Mouse (Mus musculus) small intestine, adult 2 months (tissue): ENCODE results near the gene Aqp11. TPM values are rescaled to one million over a fixed set of nuclear protein-coding genes. Genes with fewer than 3 reads are reported as not detected.

Experiments
- H3K27ac ChIP-seq: fragments of 200-500 bp; 2 replicates; pipeline ENCODE4 v1.5.1; 2012; ENCODE audit warnings: low read depth, low read length, control low read depth, inconsistent platforms; ENCODE audit not compliant: insufficient read depth
- H3K27me3 ChIP-seq: fragments of 200-500 bp; 2 replicates; pipeline ENCODE4 v1.6.1; 2012; ENCODE audit warnings: mild to moderate bottlenecking, moderate library complexity, low read length, inconsistent platforms; ENCODE audit not compliant: control insufficient read depth, insufficient read depth
- H3K36me3 ChIP-seq: fragments of 200-500 bp; 2 replicates; pipeline ENCODE4 v1.6.1; 2012; ENCODE audit warnings: mild to moderate bottlenecking, low read length, control low read depth, inconsistent platforms; ENCODE audit not compliant: control insufficient read depth, insufficient read depth
- H3K4me1 ChIP-seq: fragments of 200-500 bp; 2 replicates; pipeline ENCODE4 v1.6.1; 2012; ENCODE audit warnings: low read length, inconsistent platforms, mixed read lengths; ENCODE audit not compliant: control insufficient read depth, insufficient read depth, insufficient read length
- H3K4me3 ChIP-seq: fragments of 200-500 bp; 2 replicates; pipeline ENCODE4 v1.5.1; 2012; ENCODE audit warnings: low read depth, mild to moderate bottlenecking, control low read depth, inconsistent platforms, low read length, moderate library complexity
- CTCF ChIP-seq: fragments of 200-500 bp; IDR thresholded peaks from 2 replicates; pipeline ENCODE4 v1.5.1; 2012; ENCODE audit warnings: low read depth, mild to moderate bottlenecking, control low read depth, inconsistent platforms, low read length, moderate library complexity, mixed read lengths; ENCODE audit not compliant: insufficient replicate concordance, insufficient read length; ENCODE audit errors: extremely low read depth
- POLR2A ChIP-seq: fragments of 200-500 bp; IDR thresholded peaks from 2 replicates; pipeline ENCODE4 v1.6.1; 2012; ENCODE audit warnings: low read depth, mild to moderate bottlenecking, control low read depth, inconsistent platforms, low read length, moderate library complexity
- WGBS: fragments of 180-500 bp; shearing (Covaris S2); methylation state at CpG from one replicate; pipeline ENCODE4 v1.1.7; 2018; 5-methylcytosine and 5-hydroxymethylcytosine counted together
- polyA plus RNA-seq: library from polyadenylated mRNA; depleted of rRNA; stranded (reverse); fragments of >200 nt; gene quantifications from 2 replicates; pipeline ENCODE4 v1.2.3, GENCODE M21; 2012

Gene Aqp11
- polyA plus RNA-seq, 1 experiment, result 88.3 TPM

DNA sequence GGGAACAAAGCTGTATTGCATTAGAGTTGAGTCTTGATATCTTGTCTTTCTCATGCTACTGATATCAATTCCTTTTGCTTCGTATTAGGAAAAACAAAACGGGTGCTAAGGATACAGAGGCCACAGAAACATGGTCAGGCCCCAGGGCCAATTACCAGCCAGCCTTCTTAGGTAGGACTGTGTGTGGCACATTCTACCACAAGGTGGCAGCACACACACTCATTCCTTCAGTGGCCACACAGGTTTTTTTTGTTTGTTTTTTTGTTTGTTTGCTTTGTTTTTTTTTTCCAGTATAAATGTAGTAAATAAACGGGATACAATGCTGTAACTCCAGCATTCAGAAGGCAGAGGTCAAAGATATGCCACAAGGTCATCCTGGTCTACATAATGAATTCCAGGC is 7.2 kb upstream of the Aqp11 start:
- H3K4me1 ChIP-seq, result peaks cover 19% of the 10 kb centered on the region
- 8% methylated on average over 3 of the region's 3 CpGs for WGBS

DNA sequence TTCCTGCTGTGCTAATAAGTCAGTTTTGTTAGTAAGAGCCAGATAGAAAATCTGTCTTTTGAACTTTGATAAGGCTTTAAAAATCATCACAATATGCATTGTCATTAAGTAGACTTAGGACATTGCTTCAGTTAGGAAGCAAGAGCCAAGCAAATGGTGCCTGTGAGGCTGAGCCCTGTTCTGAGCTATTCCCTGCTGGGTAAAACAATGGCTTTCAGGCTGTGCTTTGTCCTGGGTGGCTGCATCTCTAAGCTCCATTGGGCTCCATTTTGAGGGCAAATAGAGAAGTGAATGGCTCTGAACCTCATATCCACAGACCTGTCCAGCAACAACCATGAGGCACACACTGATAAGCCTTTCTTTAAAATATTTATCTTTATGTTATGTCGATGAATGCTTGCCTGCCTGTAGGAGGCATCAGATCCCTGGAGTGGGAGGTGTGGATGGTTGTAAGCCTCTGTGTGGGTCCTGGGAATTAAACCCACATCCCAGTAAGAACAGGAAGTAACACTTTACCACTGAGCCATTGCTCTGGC is 3.7 kb upstream of the Aqp11 start:
- peaks cover 13% of the 10 kb centered on the region for H3K4me1 ChIP-seq
- no peaks in the 10 kb centered on the region for H3K27me3 ChIP-seq
- H3K36me3 ChIP-seq, result no peaks in the 10 kb centered on the region
- WGBS, result 30% methylated on average over 1 of the region's 1 CpGs
- no peak overlapping the region for H3K4me3 ChIP-seq
- no peak overlapping the region for H3K27ac ChIP-seq
- no peak for TF ChIP-seq CTCF
- no peak for TF ChIP-seq POLR2A

More for the DNA sequence above, 7.2 kb upstream of the Aqp11 start:
- Histone ChIP-seq H3K27me3 (no peaks in the 10 kb centered on the region), H3K36me3 (no peaks in the 10 kb centered on the region), H3K27ac (no peak overlapping the region), H3K4me3 (no peak overlapping the region)
- TF ChIP-seq CTCF (peak; percentile 60; the same call in 1 of the 2 replicates), POLR2A (no peak)

DNA sequence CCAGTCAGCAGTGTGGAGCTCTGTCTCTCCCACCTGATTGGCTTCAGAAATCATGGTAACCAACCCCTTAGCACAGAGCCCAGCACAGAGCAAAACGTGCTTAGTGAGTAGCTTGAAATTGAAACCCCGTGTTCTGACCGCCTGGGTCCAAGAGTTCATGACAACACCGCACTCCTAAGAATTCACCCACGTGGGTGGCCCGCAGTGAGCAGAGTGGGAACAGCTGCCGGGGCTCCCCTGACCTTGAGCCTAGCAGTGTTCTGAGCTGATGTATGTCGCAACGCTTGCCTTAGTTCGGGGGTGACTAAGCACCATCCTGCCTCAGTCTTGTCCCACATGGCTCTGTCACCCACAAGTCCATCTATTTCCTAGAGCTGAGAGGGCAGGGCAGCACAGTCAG is 2.9 kb upstream of the Aqp11 start:
- no peaks in the 10 kb centered on the region for H3K27me3 ChIP-seq
- H3K4me3 ChIP-seq, result no peak overlapping the region
- 17% methylated on average over 10 of the region's 10 CpGs for WGBS
- TF ChIP-seq POLR2A (peak; percentile 10; the same call in 1 of the 2 replicates), CTCF (no peak)
- H3K36me3 ChIP-seq, result no peaks in the 10 kb centered on the region
- H3K4me1 ChIP-seq, result peaks cover 13% of the 10 kb centered on the region
- H3K27ac ChIP-seq, result peak overlapping the region; percentile 47

DNA sequence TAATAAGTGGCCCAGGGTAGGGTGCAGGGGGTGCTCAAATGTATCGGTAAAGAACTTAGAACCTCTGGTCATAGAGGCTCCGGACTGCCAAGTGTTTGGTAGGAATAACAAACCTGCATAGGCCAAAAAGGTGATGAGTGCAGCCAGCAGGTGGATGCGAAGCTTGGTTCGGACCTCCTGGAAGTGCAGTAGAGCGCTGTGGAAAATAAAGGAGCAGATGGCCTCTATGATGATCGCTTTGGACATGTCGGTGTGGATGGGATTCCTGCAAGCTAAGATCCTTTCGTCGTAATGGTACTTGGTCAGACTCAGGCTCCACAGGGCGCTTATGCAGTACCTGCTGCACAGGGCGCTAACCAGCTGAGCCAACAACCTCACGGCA is 842 bp downstream of the Aqp11 start:
- 7% methylated on average over 12 of the region's 12 CpGs for WGBS
- Histone ChIP-seq H3K27ac (peak overlapping the region; percentile 76), H3K27me3 (no peaks in the 10 kb centered on the region)

DNA sequence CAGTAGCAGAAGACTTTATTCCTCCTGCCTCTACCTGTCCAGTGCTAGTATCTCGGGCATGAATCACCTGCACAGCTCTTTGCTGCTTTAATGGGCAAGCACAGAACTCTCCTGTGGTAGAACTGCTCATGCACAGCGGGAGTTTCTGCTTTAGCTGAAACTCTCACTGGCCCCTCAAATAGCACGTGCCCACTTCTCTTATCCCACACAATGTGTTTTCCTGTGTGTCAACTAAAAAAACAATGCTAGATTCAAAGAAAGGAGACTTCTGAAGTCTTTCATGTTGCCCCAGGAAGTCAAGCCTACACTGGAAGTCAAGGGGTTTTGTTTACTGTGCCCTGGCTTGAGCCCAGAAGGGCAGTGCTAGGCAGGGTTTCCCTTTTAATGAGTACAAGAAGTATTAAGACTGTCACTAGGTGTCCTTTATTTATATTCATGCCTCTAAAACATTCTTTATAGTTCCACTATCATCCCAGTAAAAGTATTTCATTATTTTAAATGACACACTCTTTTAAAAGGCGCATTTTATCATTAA is 2.1 kb downstream of the Aqp11 start:
- Histone ChIP-seq H3K4me3 (peak overlapping the region; percentile 36; the same call in 1 of the 2 replicates), H3K27me3 (no peaks in the 10 kb centered on the region), H3K27ac (peak overlapping the region; percentile 50; the same call in 1 of the 2 replicates), H3K4me1 (peaks cover 8% of the 10 kb centered on the region), H3K36me3 (no peaks in the 10 kb centered on the region)
- TF ChIP-seq POLR2A (no peak), CTCF (no peak)
- WGBS, result 34% methylated on average over 4 of the region's 4 CpGs

More for the DNA sequence above, 842 bp downstream of the Aqp11 start:
- Histone ChIP-seq H3K4me3 (peak overlapping the region; percentile 74), H3K4me1 (peaks cover 13% of the 10 kb centered on the region), H3K36me3 (no peaks in the 10 kb centered on the region)
- TF ChIP-seq CTCF (no peak), POLR2A (no peak)

DNA sequence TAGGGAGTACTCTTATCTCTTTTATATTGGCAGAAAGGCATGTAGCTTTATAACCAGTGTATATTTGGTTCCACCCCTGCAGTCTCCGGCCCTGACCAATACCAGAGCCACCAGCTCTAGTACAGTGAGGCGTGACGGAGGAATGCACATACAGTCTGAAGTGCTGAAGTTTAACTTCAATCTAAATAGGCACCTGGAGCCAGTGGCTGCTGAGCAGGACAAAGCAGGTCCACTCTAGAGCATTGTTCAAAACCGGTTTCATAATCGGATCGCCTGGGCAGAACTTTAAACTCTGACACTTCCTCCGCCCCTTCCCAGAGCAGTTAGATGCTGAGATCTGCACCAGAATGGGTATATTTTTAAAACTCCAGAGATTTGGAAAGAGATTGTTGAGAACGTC is 3.1 kb downstream of the Aqp11 start:
- Histone ChIP-seq H3K4me3 (peak overlapping the region; percentile 4; the same call in 1 of the 2 replicates), H3K27ac (peak overlapping the region; percentile 82), H3K4me1 (peaks cover 7% of the 10 kb centered on the region; the same call in 1 of the 2 replicates), H3K36me3 (no peaks in the 10 kb centered on the region), H3K27me3 (no peaks in the 10 kb centered on the region)
- TF ChIP-seq POLR2A, result no peak
- TF ChIP-seq CTCF, result no peak
- WGBS, result 35% methylated on average over 8 of the region's 8 CpGs

DNA sequence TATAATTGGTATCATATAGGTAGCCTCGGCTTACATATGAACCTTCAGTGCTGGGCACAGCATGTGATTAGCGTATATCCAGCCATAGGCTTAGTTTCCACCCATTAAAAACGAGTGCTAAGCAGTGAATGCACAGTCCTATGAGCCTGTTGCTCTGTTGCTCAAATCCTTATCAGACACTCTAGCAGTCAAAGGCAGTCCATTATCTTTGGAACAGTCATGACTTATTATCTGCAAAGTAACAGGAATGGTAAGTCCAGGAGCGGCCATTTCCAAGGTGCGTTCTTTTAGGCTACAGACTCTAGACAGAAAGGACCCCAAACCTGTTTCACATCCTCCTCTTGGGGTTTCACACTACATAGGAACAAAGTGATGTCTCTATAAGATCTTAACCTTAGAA is 4.5 kb downstream of the Aqp11 start:
- WGBS, result 60% methylated on average over 5 of the region's 5 CpGs
- no peak for TF ChIP-seq POLR2A
- Histone ChIP-seq H3K27me3 (no peaks in the 10 kb centered on the region), H3K36me3 (no peaks in the 10 kb centered on the region), H3K4me1 (peaks cover 3% of the 10 kb centered on the region; the same call in 1 of the 2 replicates), H3K4me3 (no peak overlapping the region), H3K27ac (peak overlapping the region; percentile 46; the same call in 1 of the 2 replicates)
